Mouse (Mus musculus): ENCODE results near the gene Slc1a1. TPM values are rescaled to one million over a fixed set of nuclear protein-coding genes. Genes with fewer than 3 reads are reported as not detected.

Gene Slc1a1
- polyA plus RNA-seq, 1 experiment, result 0.19 TPM

DNA sequence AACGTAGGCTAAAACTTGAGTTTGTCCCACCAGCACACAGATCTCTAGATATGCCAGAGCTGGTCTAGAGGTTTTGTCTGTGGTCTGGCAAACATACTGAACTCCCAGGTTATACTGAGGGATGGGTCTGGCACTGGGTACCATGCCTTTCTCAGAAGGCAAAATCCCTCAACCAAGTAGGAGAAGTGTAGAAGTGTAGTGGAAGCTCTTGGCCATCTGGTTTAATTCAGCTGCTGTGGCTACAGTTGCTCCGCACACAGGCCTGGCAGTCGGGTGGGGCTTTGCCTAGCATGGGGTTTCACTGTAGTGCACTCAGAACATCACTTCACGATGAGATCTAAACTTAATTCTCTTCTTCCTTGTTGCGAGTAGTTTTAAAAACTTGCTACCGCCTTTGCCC is 28.6 kb upstream of the Slc1a1 start:
- H3K27me3 ChIP-seq (ENCODE audit: control insufficient read depth, insufficient read depth, low read length), result no peaks in the 10 kb centered on the region
- no peak overlapping the region for H3K4me3 ChIP-seq (ENCODE audit: control insufficient read depth, low read depth, low read length)
- H3K36me3 ChIP-seq (ENCODE audit: control insufficient read depth, insufficient read depth, low read length), result no peaks in the 10 kb centered on the region
- TF ChIP-seq CTCF (IDR thresholded peaks at IDR 0.05; ENCODE audit: control insufficient read depth, insufficient read depth, insufficient replicate concordance, low read depth, low read length) (no peak), POLR2A (IDR thresholded peaks at IDR 0.05; ENCODE audit: control insufficient read depth, low read depth, low read length) (no peak)
- H3K27ac ChIP-seq (ENCODE audit: control insufficient read depth, insufficient read depth, low read depth, low read length), result no peak overlapping the region
- peaks cover 6% of the 10 kb centered on the region for H3K4me1 ChIP-seq (ENCODE audit: control insufficient read depth, insufficient read depth, low read length)

DNA sequence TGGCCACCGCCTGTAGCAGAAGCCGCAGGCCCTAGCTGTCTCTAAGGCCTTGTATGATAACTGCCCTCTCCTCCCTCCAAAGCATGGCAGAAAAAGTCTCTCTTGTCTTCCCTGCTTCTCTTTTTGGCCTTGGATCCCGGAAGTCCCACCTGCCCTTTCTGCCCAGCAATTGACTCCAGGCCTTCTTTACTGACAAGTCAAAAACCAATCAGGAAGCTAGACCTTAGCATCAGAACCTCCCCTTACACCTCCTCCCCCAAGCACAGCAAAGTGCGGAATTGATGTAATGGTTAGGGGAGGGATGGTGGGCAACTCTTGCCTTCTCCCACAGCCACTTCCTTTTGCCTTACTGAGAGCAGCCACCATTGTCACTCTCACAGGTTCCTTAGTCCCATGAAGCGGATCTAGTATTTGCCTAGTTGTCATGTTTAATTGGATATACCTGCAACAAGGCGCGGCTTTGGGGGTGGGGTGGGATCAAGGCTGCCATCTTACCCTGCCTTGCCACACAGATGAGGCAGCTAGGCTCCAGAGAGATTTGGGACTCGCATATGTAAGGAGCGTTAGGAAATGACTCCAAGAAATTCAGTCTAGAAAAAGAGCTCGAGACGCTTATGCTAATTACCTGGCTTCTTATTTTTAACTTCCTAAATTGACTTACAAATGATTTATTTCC is 27.9 kb upstream of the Slc1a1 start:
- no peak for TF ChIP-seq CTCF (IDR thresholded peaks at IDR 0.05; ENCODE audit: control insufficient read depth, insufficient read depth, insufficient replicate concordance, low read depth, low read length)
- no peak for TF ChIP-seq POLR2A (IDR thresholded peaks at IDR 0.05; ENCODE audit: control insufficient read depth, low read depth, low read length)
- Histone ChIP-seq H3K4me3 (ENCODE audit: control insufficient read depth, low read depth, low read length) (no peak overlapping the region), H3K27ac (ENCODE audit: control insufficient read depth, insufficient read depth, low read depth, low read length) (no peak overlapping the region), H3K36me3 (ENCODE audit: control insufficient read depth, insufficient read depth, low read length) (no peaks in the 10 kb centered on the region), H3K27me3 (ENCODE audit: control insufficient read depth, insufficient read depth, low read length) (no peaks in the 10 kb centered on the region), H3K4me1 (ENCODE audit: control insufficient read depth, insufficient read depth, low read length) (peaks cover 6% of the 10 kb centered on the region)

DNA sequence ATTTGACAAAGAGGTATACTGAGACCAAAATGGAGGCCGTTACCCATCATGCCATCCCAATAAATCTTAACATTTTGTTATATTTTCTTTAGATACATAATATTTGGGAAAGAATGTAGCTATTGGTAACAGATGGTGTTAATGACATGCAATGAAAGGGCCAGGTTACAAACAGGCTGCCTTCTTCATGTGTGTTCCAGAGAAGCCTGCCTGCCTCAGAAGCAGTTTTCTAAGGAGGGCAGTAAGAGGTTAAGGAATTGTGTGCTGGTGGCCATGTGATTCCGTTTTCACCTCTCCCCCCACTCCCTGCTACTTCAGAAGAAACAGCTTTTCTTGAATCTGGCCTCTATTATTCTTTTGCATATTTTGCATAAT is 27.4 kb upstream of the Slc1a1 start:
- Histone ChIP-seq H3K27me3 (ENCODE audit: control insufficient read depth, insufficient read depth, low read length) (no peaks in the 10 kb centered on the region), H3K4me1 (ENCODE audit: control insufficient read depth, insufficient read depth, low read length) (peaks cover 6% of the 10 kb centered on the region), H3K36me3 (ENCODE audit: control insufficient read depth, insufficient read depth, low read length) (no peaks in the 10 kb centered on the region), H3K4me3 (ENCODE audit: control insufficient read depth, low read depth, low read length) (no peak overlapping the region), H3K27ac (ENCODE audit: control insufficient read depth, insufficient read depth, low read depth, low read length) (no peak overlapping the region)
- TF ChIP-seq CTCF (IDR thresholded peaks at IDR 0.05; ENCODE audit: control insufficient read depth, insufficient read depth, insufficient replicate concordance, low read depth, low read length), result no peak
- no peak for TF ChIP-seq POLR2A (IDR thresholded peaks at IDR 0.05; ENCODE audit: control insufficient read depth, low read depth, low read length)

DNA sequence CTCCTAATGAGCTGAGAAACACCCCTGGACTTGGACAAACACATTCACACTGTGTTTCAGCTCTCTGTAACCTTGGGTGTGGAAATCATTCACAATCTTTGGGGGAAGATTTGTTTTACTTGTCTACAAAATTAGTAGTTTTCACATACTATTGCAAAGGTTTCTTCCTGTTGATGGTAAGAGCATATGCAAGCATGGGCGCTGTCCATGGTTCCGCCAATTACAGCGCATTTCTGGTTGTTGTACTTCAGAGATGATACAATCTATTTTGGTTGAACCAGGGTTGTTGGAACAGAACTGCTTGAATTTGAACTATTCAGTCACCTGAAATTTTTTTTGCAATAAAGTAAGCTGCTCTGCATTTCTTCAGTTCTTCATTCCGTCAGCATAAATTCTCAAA is 16.6 kb upstream of the Slc1a1 start:
- H3K27ac ChIP-seq (ENCODE audit: control insufficient read depth, insufficient read depth, low read depth, low read length), result no peak overlapping the region
- H3K36me3 ChIP-seq (ENCODE audit: control insufficient read depth, insufficient read depth, low read length), result no peaks in the 10 kb centered on the region
- no peaks in the 10 kb centered on the region for H3K4me1 ChIP-seq (ENCODE audit: control insufficient read depth, insufficient read depth, low read length)
- no peaks in the 10 kb centered on the region for H3K27me3 ChIP-seq (ENCODE audit: control insufficient read depth, insufficient read depth, low read length)
- H3K4me3 ChIP-seq (ENCODE audit: control insufficient read depth, low read depth, low read length), result no peak overlapping the region
- TF ChIP-seq POLR2A (IDR thresholded peaks at IDR 0.05; ENCODE audit: control insufficient read depth, low read depth, low read length) (no peak), CTCF (IDR thresholded peaks at IDR 0.05; ENCODE audit: control insufficient read depth, insufficient read depth, insufficient replicate concordance, low read depth, low read length) (no peak)

DNA sequence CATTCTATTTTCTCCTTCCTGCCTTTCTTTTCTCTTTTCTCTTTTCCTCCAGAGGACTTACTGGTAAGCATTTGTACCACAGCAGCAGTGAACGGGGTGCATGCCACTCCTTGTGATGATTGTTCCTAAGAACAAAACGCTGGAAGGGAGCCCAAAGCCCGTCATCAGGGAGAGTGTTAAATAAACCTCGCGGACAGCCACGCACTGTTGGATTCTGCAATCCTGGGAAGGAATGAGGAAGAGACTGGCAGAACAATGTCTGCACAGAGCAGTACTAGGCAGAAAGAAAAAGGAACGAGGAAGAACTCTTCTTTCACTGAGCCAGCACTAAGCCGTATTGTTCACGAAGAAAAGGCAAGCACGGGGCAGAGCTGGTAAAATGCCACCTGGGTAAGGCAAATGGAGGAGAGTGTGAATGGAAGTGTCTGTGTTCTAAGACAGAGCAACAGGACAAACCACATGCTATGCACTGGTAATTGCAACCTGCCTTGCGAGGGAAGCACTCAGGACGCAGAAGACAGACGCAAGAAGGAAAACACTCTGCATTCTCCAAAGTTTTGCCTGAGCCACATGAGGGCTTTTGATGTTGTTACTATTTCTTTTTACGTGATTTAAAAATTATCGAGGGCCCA is 7.0 kb upstream of the Slc1a1 start:
- H3K27me3 ChIP-seq (ENCODE audit: control insufficient read depth, insufficient read depth, low read length), result no peaks in the 10 kb centered on the region
- H3K27ac ChIP-seq (ENCODE audit: control insufficient read depth, insufficient read depth, low read depth, low read length), result no peak overlapping the region
- no peaks in the 10 kb centered on the region for H3K36me3 ChIP-seq (ENCODE audit: control insufficient read depth, insufficient read depth, low read length)
- TF ChIP-seq POLR2A (IDR thresholded peaks at IDR 0.05; ENCODE audit: control insufficient read depth, low read depth, low read length), result no peak
- no peak for TF ChIP-seq CTCF (IDR thresholded peaks at IDR 0.05; ENCODE audit: control insufficient read depth, insufficient read depth, insufficient replicate concordance, low read depth, low read length)
- H3K4me1 ChIP-seq (ENCODE audit: control insufficient read depth, insufficient read depth, low read length), result no peaks in the 10 kb centered on the region
- H3K4me3 ChIP-seq (ENCODE audit: control insufficient read depth, low read depth, low read length), result no peak overlapping the region

DNA sequence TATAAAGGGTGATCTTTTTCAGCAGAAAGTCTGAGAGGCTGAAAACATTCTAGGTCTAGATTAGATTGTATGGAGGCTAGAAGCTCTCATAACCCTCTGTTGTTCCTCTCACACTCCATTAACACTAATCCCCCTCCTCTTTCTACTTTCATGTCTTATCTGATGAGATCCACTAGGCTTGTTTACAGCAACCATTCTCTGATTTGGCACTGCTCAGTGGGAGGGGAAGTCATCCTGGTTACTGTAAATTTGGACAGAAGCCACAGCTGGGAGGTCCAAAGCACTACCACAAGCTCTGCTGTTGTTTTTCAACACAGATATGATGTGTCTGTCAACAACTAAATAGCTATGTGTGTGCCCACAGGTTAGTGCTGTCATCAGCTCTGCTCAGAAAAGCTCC is 3.5 kb upstream of the Slc1a1 start:
- H3K4me3 ChIP-seq (ENCODE audit: control insufficient read depth, low read depth, low read length), result no peak overlapping the region
- no peak for TF ChIP-seq CTCF (IDR thresholded peaks at IDR 0.05; ENCODE audit: control insufficient read depth, insufficient read depth, insufficient replicate concordance, low read depth, low read length)
- TF ChIP-seq POLR2A (IDR thresholded peaks at IDR 0.05; ENCODE audit: control insufficient read depth, low read depth, low read length), result no peak
- H3K27me3 ChIP-seq (ENCODE audit: control insufficient read depth, insufficient read depth, low read length), result no peaks in the 10 kb centered on the region
- H3K27ac ChIP-seq (ENCODE audit: control insufficient read depth, insufficient read depth, low read depth, low read length), result no peak overlapping the region
- no peaks in the 10 kb centered on the region for H3K36me3 ChIP-seq (ENCODE audit: control insufficient read depth, insufficient read depth, low read length)
- H3K4me1 ChIP-seq (ENCODE audit: control insufficient read depth, insufficient read depth, low read length), result peaks cover 14% of the 10 kb centered on the region

DNA sequence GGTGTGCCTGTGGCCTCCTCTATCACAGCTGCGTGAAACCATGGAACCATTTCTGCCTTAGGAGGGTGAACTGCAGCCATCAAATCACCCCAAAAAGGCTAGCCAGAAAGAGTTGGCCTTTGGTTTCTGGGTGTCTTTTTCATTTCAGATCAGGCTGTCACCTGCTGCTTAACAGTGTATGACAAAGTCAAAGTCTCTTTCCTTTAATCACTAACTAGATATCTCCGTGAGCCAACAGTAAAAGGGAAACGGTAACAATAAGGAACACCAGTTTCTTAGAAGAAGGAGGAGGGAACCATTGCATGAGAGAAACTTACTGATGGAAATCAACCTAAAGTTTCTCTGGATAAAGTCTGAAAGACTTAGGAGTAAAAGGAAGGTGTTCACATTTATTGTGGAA is 2.2 kb upstream of the Slc1a1 start:
- Histone ChIP-seq H3K4me3 (ENCODE audit: control insufficient read depth, low read depth, low read length) (no peak overlapping the region), H3K27ac (ENCODE audit: control insufficient read depth, insufficient read depth, low read depth, low read length) (no peak overlapping the region), H3K36me3 (ENCODE audit: control insufficient read depth, insufficient read depth, low read length) (no peaks in the 10 kb centered on the region), H3K4me1 (ENCODE audit: control insufficient read depth, insufficient read depth, low read length) (peaks cover 14% of the 10 kb centered on the region), H3K27me3 (ENCODE audit: control insufficient read depth, insufficient read depth, low read length) (no peaks in the 10 kb centered on the region)
- TF ChIP-seq POLR2A (IDR thresholded peaks at IDR 0.05; ENCODE audit: control insufficient read depth, low read depth, low read length) (no peak), CTCF (IDR thresholded peaks at IDR 0.05; ENCODE audit: control insufficient read depth, insufficient read depth, insufficient replicate concordance, low read depth, low read length) (no peak)

All from testis, adult 2 months (tissue).